Mouse (Mus musculus) mouse embryonic stem cell (cell line): ENCODE measurements around the gene Susd3.

ENCODE experiments used
- in situ Hi-C, 2 experiments: fragments of 300-500 bp; cut with MboI; formaldehyde crosslinking; loops; 1 replicate in 1 of 2; 3 replicates in 1 of 2; pipeline ENCODE4 v1.14.3; 2019 to 2020; ENCODE audit warnings: low sequenced_read_pairs in 2 of 2, low pct_unique_long_range_greater_than_20kb in 1 of 2, mixed read lengths in 1 of 2; ENCODE audit not compliant: unreplicated experiment in 1 of 2

The Susd3 gene

GRCm38 (mm10) chr13:49247740-49248466 lies 603 bp downstream of the Susd3 start:
- in situ Hi-C loops: no loop called here

- in situ Hi-C loops: no loop called here
These were observed 1.2 kb downstream of the Susd3 start for GRCm38 (mm10) chr13:49247232-49247739.

DNA sequence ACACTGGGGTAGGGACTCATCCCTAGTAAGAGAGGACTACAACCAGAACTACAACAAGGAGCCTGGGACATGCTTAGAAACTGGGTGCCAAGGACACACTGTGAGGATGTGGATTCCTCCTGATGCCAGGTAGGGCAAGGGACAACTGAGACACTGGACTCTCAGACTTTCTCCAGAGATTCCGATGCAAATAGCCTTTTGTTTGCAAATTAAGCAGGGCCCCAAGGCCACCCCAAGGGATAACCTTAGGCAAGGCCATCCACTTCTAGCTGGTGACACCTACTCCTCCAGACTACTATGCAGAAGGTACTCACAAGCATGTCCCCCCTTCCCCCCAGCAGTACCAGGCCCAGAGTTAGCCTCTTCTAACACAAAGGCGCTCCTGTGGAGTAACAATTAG lies 1.9 kb downstream of the Susd3 start:
- in situ Hi-C loops: no loop called here

DNA sequence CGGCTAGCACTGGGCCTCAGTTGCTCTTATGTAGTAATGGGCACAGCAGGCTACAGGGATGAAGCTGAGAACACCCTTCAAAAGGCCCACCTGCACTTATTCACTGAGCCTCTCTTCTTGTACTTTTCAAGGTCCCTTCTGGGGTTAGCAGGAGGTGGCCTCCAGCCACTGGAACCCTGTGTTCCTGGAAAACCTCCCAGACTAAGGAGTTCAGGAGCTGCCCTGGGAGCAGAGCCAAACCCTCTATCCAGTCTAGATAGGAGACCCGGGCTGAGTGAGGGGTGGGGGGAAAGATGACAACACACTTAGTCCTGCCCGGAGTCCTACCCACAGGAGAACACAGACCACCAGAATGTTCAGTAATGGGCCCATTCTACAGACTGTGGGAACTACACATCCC lies 2.5 kb downstream of the Susd3 start:
- in situ Hi-C loops: no loop called here

DNA sequence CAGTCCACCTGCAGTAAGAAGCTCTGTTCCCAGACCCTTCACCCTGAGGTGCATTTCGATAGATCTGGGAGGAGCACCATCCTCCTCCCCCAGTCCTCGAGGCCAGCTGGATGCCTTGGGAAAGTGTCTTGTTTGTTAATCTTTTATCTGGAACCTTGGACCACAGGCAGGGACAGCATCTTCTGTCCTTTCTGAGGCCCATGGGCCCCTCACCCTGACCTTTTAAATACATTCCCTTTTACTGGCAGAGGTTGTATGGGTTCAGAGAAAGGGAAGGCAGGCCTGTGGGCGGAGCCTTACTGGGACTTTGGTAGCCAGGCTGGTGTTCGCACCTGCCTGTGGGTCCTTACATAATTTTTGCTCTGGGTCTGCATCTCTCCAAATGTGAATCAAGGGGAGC lies 3.3 kb downstream of the Susd3 start:
- in situ Hi-C loops: no loop called here

GRCm38 (mm10) chr13:49243492-49243891 lies 5.0 kb downstream of the Susd3 start:
- in situ Hi-C loops: no loop called here

DNA sequence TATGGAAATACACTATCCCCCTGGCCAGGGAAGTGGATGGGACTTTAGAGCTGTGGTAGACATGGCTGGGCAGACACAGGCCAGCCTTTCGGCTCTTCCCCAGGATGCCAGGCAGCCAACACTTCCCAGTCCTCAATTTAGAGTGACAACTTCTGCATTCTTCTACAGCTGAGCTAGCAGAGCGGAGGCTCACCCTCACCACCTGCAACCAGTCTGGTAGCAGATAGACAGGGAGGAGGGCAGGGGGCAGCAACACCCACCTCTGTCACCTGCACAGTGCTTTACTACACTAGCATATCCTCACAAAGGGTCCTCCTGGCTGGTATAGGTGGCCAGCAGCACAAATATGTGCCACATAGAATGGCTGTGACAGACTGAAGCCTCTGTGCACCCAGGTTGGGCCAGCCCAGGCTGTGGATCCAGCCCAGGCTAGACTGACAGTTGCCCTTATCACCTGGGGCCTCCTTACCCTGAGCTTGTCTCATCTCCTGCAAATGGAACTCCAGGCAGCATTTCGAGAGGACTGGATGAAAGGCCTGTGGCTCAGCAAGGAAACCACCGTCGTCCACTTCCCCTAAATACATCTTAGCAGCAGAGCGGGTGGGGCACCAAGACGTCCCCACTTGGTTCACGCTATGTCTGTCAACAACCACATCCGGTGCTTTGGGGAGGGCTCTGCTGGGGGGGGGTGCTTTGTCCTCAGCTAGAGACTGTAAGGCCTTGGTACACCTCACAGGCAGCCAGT lies 6.0 kb downstream of the Susd3 start:
- in situ Hi-C loops: no loop called here

GRCm38 (mm10) chr13:49238737-49239136 lies 9.8 kb downstream of the Susd3 start:
- in situ Hi-C loops: no loop called here

GRCm38 (mm10) chr13:49237617-49238016 lies 10.9 kb downstream of the Susd3 start:
- in situ Hi-C loops: no loop called here

GRCm38 (mm10) chr13:49234711-49235110 lies 13.8 kb downstream of the Susd3 start:
- in situ Hi-C loops: no loop called here

DNA sequence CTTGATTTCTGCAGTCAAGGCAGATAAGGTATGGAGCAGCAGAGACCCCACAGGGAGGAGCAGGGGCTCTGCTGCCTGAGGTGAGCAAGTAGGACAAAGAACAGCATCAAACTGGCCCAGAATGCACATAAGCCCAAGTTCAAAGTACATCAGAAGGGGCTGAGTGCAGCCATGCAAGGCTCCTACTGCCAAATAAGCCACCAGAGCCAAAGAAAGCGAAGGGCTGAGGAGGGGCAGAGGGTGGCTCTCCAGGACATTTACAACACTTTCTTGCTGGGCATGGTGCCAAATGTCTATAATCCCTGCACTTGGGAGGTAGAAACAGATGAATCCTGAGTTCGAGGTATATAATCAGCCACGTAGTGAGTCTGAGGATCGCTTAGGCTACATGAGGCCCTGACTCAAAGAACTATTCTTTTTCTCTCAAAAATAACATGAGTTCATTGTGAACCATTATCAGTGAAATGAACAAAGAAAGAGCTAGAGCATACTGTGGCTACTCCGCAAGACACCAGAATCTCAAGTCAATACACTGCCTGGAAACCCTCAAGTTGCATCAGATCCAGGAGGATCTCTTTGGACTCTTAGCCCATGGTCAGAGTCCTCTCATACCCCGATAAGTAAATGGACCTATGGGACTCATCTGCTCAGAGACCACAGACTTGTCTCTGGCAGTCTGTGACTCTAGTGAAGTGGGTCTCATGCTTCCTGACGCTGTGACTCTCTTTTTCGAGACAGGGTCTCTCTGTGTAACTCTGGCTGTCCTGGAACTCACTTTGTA lies 14.5 kb downstream of the Susd3 start:
- in situ Hi-C loops: no loop called here

DNA sequence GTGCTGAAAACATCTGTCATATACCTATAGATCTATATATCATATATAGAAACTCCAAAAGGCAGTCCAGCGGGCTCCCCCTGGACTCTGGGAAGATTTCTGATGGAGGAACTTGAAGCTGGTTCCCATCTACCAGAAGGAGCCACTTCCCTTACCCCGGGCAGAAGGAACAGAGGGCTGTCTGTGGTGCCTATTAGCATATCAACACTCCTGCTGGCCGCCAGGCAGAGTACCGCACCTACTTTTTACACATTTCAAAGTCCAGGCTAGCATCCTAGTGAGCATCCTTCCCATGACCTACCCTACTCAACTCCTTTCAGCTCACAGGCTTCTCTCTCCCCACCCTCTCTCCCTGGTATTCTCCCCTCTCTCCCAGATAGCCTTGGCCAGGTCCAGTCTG lies 22.9 kb downstream of the Susd3 start:
- in situ Hi-C loops: loop anchor here in 1 of 2 experiments (10.0 kb wide), 1 partner anchor 189 kb away; no protein-coding TSS in a partner anchor

GRCm38 (mm10) chr13:49225159-49225558 lies 23.3 kb downstream of the Susd3 start:
- in situ Hi-C loops: loop anchor here in 1 of 2 experiments (10.0 kb wide), 1 partner anchor 190 kb away; no protein-coding TSS in a partner anchor

DNA sequence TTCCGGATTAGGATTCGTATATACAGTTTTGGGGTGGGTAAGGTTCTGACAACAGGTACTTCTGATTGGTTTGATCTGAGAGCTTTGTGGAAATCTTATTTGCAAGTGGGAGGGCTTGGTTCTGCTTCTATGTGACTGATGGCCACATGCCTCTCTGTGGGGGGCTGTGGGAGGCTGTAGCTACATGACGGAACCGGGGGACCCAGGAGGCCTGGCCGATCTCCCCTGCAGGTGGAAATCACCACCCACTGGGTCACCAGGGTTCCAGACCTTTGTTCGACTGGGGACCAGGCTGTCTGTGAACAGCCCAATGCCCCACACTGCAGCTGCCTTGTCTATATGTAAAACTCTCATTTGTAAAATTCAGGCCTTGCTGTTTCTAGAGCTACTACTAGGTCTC lies 23.8 kb downstream of the Susd3 start:
- in situ Hi-C loops: loop anchor here in 1 of 2 experiments (10.0 kb wide), 1 partner anchor 190 kb away; no protein-coding TSS in a partner anchor

DNA sequence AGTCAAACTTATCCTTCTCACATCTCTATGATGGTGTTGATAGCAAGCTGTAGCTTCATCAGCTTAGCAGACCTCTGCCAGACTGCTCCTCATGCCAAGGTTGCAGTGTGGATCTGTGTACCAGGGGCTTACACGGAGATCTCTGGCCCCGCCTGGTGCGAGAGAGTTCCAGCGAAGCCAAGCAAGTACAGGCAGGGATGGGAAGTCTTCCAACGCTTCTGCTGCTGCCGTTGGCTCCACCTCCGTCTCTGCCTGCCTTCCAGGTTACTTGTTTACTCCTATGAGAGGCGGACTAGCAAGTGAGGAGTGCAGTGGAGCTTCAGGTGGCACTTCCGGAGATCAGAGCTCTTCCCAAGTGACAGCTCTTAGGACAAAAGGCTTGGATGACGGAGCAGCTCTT lies 24.2 kb downstream of the Susd3 start:
- in situ Hi-C loops: loop anchor here in 1 of 2 experiments (10.0 kb wide), 1 partner anchor 190 kb away; no protein-coding TSS in a partner anchor

- in situ Hi-C loops: loop anchor here in 1 of 2 experiments (10.0 kb wide), 1 partner anchor 194 kb away; no protein-coding TSS in a partner anchor
These were observed 27.6 kb downstream of the Susd3 start for GRCm38 (mm10) chr13:49220912-49221311.

DNA sequence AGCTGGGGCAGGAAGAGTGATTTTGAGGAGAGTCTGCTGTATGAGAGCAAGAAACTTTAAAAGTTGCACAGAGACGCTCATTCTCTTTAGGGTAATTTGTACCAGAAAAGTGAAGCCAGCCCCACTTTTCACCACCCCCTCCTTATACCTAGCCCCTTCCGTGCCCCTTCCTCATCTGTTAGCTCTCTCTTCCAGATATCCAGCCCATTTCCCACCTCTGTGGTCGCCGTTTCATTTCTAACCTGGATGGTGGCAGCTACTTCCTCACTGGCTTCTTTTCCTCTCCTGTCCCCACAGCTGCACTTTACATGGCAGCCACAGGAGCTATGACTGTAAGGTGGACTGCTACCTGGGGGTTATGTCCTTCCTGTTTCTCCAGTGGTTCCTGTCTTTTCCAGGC lies 29.1 kb downstream of the Susd3 start:
- in situ Hi-C loops: no loop called here

- in situ Hi-C loops: no loop called here
These were observed 29.9 kb downstream of the Susd3 start for GRCm38 (mm10) chr13:49218651-49219050.
